Mouse (Mus musculus) limb, embryonic 13.5 days (tissue): ENCODE measurements at regions not wholly inside any gene's neighbourhood (a gene's known extent, or its start where the extent isn't known, plus 50 kb on each side); places are given as distances from the start of the nearest gene placed in this dataset.

Experiments used
- ATAC-seq: fragments of 200-750 bp; cut with Nextera tagmentation; 2 replicates; pipeline ENCODE4 v1.8.0; 2017; ENCODE audit warnings: low read depth, moderate number of reproducible peaks, moderate TSS enrichment; ENCODE audit not compliant: low FRiP score
- H3K27ac ChIP-seq: fragments of 300-500 bp; sonication (generic); 2 replicates; pipeline ENCODE4 v1.5.1; 2015; ENCODE audit warnings: inconsistent platforms, mild to moderate bottlenecking, moderate library complexity
- H3K27me3 ChIP-seq: fragments of 300-500 bp; sonication (generic); 2 replicates; pipeline ENCODE4 v1.6.1; 2015; ENCODE audit warnings: mild to moderate bottlenecking, inconsistent platforms
- H3K36me3 ChIP-seq: fragments of 300-500 bp; sonication (generic); 2 replicates; pipeline ENCODE4 v1.6.1; 2015; ENCODE audit warnings: inconsistent platforms, mild to moderate bottlenecking, moderate library complexity
- H3K4me1 ChIP-seq: fragments of 300-500 bp; sonication (generic); 2 replicates; pipeline ENCODE4 v1.6.1; 2015; ENCODE audit warnings: inconsistent platforms
- H3K4me2 ChIP-seq: fragments of 300-500 bp; sonication (generic); replicated peaks from 2 replicates; pipeline ENCODE4 v1.6.1; 2015; ENCODE audit warnings: inconsistent platforms, mild to moderate bottlenecking, moderate library complexity
- H3K4me3 ChIP-seq: fragments of 300-500 bp; sonication (generic); 2 replicates; pipeline ENCODE4 v1.5.1; 2015; ENCODE audit warnings: moderate library complexity, mild to moderate bottlenecking, inconsistent platforms
- H3K9ac ChIP-seq: fragments of 300-500 bp; sonication (generic); 2 replicates; pipeline ENCODE4 v1.6.1; 2015; ENCODE audit warnings: mild to moderate bottlenecking, inconsistent platforms
- H3K9me3 ChIP-seq: fragments of 300-500 bp; sonication (generic); 2 replicates; pipeline ENCODE4 v1.6.1; 2016; ENCODE audit warnings: inconsistent platforms
- whole genome bisulfite sequencing: fragments of 180-500 bp; shearing (Covaris S2); methylation state at CpG from one replicate; pipeline ENCODE4 v1.1.7; 2015; 5-methylcytosine and 5-hydroxymethylcytosine counted together

DNA sequence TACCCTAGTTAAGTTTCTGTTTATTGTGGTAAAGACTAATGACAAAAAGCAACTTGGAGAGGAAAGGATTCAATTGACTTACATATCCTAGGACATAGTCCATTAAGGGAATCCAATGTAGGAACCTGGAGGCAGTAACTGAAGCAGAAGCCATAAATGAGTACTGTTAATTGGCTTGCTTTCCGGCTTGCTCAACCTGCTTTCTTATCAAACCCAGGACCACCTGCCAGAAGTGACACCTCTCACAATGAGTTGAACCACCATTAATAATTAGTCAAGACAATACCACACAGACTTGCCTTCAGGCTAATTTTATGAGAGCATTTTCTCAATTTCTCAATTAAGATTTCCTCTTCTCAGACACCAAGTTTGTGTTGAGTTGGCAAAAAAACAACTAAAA is 148.8 kb downstream of the Ccser2 start:
- Histone ChIP-seq H3K4me3 (no peak overlapping the region), H3K36me3 (no peaks in the 10 kb centered on the region), H3K4me1 (no peaks in the 10 kb centered on the region), H3K27me3 (no peaks in the 10 kb centered on the region), H3K9me3 (no peaks in the 10 kb centered on the region), H3K9ac (no peak overlapping the region), H3K4me2 (no peak overlapping the region), H3K27ac (no peak overlapping the region)
- ATAC-seq, result no peak
- WGBS, result 56% methylated on average over 1 of the region's 1 CpGs

DNA sequence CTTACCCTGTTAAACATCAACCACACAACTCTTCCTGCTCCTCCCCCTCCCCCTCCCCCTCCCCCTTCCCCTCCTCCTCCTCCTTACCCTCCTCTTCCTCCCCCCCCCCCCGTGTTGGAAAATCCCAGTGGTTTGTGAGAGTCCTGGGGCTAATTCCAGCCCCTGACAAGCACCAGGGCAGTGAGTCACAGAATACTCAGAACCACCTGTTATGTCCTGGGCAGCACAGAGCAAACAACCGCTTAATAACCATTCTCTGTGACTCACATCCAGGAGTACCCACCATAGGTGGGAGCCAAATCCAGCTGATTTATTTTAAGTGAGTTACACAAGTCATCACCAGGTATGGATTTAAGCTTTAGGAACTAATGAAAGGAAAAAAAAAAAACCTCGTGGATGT is 166.2 kb downstream of the Ccser2 start:
- Histone ChIP-seq H3K9ac (no peak overlapping the region), H3K4me3 (no peak overlapping the region), H3K4me1 (no peaks in the 10 kb centered on the region), H3K27ac (no peak overlapping the region), H3K4me2 (no peak overlapping the region), H3K36me3 (no peaks in the 10 kb centered on the region), H3K9me3 (no peaks in the 10 kb centered on the region), H3K27me3 (no peaks in the 10 kb centered on the region)
- no peak for ATAC-seq
- WGBS, result 78% methylated on average over 2 of the region's 3 CpGs

DNA sequence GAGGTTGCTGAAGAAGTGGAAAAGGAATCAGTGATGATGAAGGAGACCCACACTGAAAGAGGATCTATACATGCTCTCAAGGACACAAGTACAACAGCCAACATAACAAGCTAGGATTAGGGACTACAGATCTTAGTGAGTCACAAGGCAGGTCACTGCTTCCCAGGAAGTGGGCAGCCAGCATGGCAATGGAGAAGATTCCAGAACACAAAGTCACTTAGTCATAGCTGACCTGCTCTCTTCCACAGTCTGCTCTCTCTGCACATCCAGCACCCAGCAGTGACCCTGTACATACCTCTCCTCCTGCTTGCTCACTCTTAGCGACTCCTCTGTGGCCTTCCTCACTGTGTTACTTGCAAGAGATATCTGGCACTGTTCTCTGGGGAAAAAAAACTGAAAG is 168.8 kb downstream of the Ccser2 start:
- no peak overlapping the region for H3K4me3 ChIP-seq
- no peaks in the 10 kb centered on the region for H3K36me3 ChIP-seq
- no peak overlapping the region for H3K4me2 ChIP-seq
- no peaks in the 10 kb centered on the region for H3K27me3 ChIP-seq
- H3K27ac ChIP-seq, result no peak overlapping the region
- no peaks in the 10 kb centered on the region for H3K9me3 ChIP-seq
- no peak for ATAC-seq
- no peak overlapping the region for H3K9ac ChIP-seq
- WGBS, result 74% methylated on average over 1 of the region's 1 CpGs
- H3K4me1 ChIP-seq, result no peaks in the 10 kb centered on the region

DNA sequence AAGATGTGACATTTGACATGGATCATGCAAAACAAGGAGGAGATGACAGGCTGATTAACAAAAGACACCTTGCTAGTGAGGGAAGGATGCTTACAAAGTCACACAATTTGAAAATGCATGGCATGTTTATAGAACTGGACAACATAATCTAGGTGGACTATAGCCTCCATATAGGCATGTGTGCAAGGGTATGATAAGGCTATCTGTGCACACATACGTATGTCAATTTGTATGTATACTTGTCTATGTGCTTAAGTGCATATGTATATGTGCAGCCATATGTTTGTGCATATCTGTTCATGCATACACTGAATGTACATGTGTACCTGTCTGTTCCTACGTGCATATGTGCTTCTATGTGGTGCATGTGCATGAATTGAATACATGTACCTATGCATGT is 186.7 kb downstream of the Ccser2 start:
- Histone ChIP-seq H3K4me2 (no peak overlapping the region), H3K9me3 (no peaks in the 10 kb centered on the region), H3K4me1 (no peaks in the 10 kb centered on the region), H3K36me3 (no peaks in the 10 kb centered on the region), H3K27me3 (no peaks in the 10 kb centered on the region), H3K4me3 (no peak overlapping the region), H3K9ac (no peak overlapping the region), H3K27ac (no peak overlapping the region)
- 87% methylated on average over 2 of the region's 2 CpGs for WGBS
- no peak for ATAC-seq

DNA sequence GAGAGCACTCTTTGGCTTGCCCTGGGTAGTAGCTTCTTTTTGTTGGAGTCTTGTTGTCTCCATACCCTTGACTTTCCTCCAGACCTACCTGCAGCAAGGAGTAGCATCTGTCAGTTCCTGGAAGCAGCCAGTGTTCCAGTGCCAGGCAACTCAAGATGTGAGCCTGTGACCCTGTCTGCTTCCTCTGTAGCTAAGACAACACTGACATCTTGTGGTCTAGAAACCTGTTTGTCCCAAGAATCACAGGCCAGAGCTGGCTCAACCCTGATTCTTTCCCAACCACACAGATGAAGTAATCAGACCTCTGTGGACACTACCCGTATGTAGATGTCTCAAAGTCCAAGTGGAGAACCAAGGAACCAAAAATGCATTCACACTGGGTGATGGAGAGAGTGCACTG is 189.6 kb downstream of the Ccser2 start:
- ATAC-seq, result no peak
- WGBS, result 55% methylated on average over 1 of the region's 1 CpGs
- H3K9ac ChIP-seq, result no peak overlapping the region
- H3K27me3 ChIP-seq, result no peaks in the 10 kb centered on the region
- no peaks in the 10 kb centered on the region for H3K9me3 ChIP-seq
- H3K27ac ChIP-seq, result no peak overlapping the region
- no peaks in the 10 kb centered on the region for H3K4me1 ChIP-seq
- no peaks in the 10 kb centered on the region for H3K36me3 ChIP-seq
- no peak overlapping the region for H3K4me2 ChIP-seq
- no peak overlapping the region for H3K4me3 ChIP-seq

DNA sequence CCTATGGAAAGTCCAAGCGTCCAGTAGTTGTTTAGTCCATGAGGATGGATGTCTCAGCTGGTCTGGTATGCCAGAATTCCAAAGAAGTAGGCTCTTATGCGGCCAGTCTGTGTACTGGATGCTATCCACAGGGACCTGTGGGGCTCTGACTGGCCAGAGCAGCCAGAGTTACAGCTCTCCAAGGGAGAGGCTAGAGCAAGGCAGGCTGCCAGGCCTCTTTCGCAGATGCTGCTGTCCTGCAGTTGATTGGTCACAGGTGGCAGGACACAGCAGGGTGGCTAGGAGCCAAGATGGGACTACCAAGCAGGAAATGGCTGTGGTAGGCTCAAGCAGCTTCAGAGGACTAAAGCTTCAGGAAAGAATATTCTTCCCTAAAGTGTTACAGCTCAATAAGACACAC is 194.2 kb downstream of the Ccser2 start:
- Histone ChIP-seq H3K9me3 (no peaks in the 10 kb centered on the region), H3K4me1 (no peaks in the 10 kb centered on the region), H3K27ac (no peak overlapping the region), H3K27me3 (no peaks in the 10 kb centered on the region), H3K9ac (no peak overlapping the region), H3K4me3 (no peak overlapping the region), H3K4me2 (no peak overlapping the region), H3K36me3 (no peaks in the 10 kb centered on the region)
- 49% methylated on average over 3 of the region's 3 CpGs for WGBS
- ATAC-seq, result no peak; the same call in 1 of the 2 replicates

DNA sequence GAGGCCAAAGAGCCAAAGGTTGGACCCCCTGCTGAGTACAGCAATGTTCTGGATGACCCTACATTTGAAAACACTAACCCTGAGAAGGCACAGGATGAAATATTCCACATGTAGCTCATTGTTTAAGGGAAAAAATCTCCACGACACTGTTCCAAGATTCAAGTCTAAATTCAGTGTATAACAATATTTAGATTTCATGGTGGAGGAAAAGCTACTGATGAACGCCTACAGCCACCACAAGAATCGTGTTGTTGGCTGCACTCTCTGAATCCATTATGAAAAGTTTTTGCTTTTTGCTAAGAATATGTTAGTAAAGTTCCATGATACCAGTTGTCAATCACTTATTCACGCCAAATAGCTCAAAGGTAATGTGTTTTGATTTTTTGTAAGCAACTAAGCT is 204.2 kb downstream of the Ccser2 start:
- Histone ChIP-seq H3K4me2 (no peak overlapping the region), H3K27ac (no peak overlapping the region), H3K9ac (no peak overlapping the region), H3K9me3 (no peaks in the 10 kb centered on the region), H3K27me3 (no peaks in the 10 kb centered on the region), H3K4me3 (no peak overlapping the region), H3K36me3 (no peaks in the 10 kb centered on the region), H3K4me1 (no peaks in the 10 kb centered on the region)
- 84% methylated on average over 4 of the region's 4 CpGs for WGBS
- ATAC-seq, result no peak

DNA sequence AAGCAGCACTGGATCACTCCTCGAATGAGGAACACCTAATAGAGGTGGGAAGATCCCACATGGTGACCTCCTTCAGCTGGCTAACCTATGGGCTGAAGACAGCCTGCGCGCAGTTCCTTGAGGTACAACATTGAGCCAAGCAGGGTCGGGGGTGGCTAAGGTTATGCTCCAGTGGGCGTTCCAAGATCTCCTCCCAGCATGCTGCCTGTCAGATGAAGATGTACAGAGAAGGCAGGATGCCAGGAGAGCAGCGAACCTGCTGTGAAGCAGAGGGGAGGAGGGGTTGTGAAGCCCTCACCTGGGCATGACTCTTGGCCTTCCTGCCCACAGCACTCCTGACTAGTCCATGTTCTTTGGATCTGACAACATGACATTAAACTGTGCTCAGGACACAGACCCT is 212.5 kb downstream of the Ccser2 start:
- Histone ChIP-seq H3K36me3 (no peaks in the 10 kb centered on the region), H3K4me3 (no peak overlapping the region), H3K9ac (no peak overlapping the region), H3K27ac (no peak overlapping the region), H3K27me3 (no peaks in the 10 kb centered on the region), H3K9me3 (no peaks in the 10 kb centered on the region), H3K4me2 (no peak overlapping the region), H3K4me1 (no peaks in the 10 kb centered on the region)
- 78% methylated on average over 6 of the region's 6 CpGs for WGBS
- no peak for ATAC-seq

DNA sequence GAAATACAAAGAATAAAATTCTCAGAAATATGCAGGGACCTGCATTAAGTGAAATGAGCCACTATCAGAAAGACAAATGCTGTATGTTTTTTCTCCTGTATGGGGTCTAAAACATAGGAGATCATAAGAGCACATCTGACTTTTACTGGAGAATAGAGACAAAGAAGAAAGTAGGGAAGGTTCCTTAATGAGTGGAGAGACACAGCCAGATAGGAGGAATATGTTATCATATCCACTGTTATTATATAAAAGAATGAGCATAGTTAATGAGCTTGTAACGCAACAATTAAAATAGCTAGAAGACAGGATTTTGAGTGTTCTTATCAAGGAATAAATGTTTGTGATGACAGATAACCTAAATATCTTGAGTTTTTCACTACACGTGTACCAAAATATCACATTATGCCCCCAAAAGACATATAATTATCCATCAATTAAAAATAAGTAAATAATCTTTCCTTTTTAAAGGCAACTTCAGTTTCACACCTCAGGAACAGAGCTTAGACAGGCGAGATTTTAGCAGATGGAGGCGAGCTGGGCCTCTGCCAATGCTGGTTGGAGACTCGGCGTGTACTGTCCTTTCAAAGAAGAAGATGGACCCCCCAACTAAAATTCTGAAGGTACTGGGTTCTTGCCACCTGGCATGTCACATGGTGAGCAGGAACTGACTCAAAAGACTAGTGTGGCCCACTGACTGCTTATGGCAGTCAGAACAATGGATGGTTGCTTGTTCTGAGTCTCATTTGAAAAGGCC is 220.3 kb downstream of the Ccser2 start:
- Histone ChIP-seq H3K27ac (no peak overlapping the region), H3K27me3 (no peaks in the 10 kb centered on the region), H3K36me3 (no peaks in the 10 kb centered on the region), H3K4me2 (no peak overlapping the region), H3K9ac (no peak overlapping the region), H3K4me1 (no peaks in the 10 kb centered on the region), H3K4me3 (no peak overlapping the region), H3K9me3 (no peaks in the 10 kb centered on the region)
- ATAC-seq, result no peak
- 88% methylated on average over 6 of the region's 6 CpGs for WGBS

DNA sequence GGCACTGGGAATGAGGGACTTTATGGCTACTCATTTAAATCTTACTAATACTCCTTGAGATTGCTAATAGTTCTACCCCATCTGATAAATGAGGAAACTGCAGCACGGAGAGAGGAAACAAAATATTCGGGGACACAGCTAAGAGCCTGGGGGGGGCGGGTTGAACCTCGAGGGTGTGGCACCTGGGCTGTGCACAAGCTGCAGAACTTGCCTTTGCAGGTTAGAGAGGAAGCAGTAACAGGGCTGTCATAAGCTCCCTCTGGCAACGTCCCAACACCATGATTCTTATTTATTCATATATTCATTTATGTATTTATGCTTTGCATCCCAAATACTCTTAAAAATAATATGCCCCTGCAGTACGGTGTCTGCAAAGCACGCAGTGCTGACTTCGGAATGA is 237.5 kb downstream of the Ccser2 start:
- Histone ChIP-seq H3K4me1 (no peaks in the 10 kb centered on the region), H3K27me3 (no peaks in the 10 kb centered on the region), H3K9me3 (no peaks in the 10 kb centered on the region), H3K36me3 (no peaks in the 10 kb centered on the region), H3K9ac (no peak overlapping the region), H3K27ac (no peak overlapping the region), H3K4me3 (no peak overlapping the region), H3K4me2 (no peak overlapping the region)
- WGBS, result 79% methylated on average over 8 of the region's 8 CpGs
- ATAC-seq, result no peak

DNA sequence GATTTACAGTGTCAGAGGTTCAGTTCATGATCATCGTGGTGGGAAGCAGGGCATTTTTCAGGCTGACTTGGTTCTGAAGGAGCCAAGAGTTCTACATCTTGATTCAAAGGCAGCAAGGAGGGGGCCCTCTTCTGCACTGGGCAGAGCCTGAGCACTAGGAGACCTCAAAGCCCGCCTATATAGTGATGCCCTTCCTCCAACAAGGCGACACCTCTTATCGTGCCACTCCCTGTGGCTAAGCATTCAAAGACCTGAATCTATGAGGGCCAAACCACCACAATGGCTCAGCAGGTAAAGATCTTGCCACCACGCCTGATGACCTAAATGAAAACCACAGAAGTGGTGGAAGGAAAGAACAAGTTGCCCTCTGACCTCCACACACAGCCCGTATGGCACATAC is 242.5 kb downstream of the Ccser2 start:
- Histone ChIP-seq H3K4me3 (no peak overlapping the region), H3K4me1 (no peaks in the 10 kb centered on the region), H3K27ac (no peak overlapping the region), H3K4me2 (no peak overlapping the region), H3K36me3 (no peaks in the 10 kb centered on the region), H3K9me3 (no peaks in the 10 kb centered on the region), H3K27me3 (no peaks in the 10 kb centered on the region), H3K9ac (no peak overlapping the region)
- no peak for ATAC-seq
- WGBS, result 84% methylated on average over 6 of the region's 6 CpGs

DNA sequence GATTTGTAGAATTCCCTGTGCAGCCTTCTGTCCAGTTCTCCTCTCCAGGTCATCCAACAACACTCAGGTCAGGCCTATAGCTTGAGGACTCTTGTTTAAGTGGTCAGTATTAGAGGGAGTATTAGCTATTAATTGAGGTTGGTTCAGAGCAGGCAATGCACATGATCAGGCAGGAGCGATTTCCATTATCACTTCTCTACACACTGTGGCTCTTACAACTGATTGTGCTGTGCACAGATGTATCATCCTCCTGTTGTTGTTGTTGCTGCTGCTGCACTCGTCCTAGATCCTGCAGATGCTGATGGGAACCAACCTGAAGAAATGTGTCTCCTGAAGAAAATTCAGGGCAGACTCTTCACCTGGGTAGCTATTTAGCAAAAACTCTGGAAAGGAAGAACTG is 252.9 kb downstream of the Ccser2 start:
- H3K4me1 ChIP-seq, result no peaks in the 10 kb centered on the region
- no peaks in the 10 kb centered on the region for H3K27me3 ChIP-seq
- no peak overlapping the region for H3K9ac ChIP-seq
- WGBS, result 78% methylated on average over 2 of the region's 2 CpGs
- no peak for ATAC-seq
- H3K4me3 ChIP-seq, result no peak overlapping the region
- no peaks in the 10 kb centered on the region for H3K9me3 ChIP-seq
- no peak overlapping the region for H3K27ac ChIP-seq
- H3K4me2 ChIP-seq, result no peak overlapping the region
- no peaks in the 10 kb centered on the region for H3K36me3 ChIP-seq

DNA sequence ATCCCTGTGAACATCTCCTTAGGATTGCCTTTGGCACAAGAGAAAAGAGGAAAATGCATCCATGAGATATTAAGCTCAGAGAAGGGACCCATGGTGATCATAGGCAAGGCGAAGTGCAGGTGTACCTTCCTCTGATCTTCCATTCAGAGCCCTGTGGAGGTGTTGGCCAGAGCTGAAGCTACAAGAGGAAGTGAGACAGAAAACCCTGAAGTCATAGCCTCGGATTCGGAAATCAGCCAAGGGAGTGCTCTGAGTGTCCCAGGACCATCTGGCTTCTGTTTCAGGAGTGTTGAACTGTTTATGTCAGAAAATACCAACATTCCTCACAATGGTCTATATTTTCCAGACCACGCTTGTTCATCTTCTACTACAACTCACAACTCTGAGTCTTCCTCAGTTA is 271.6 kb downstream of the Ccser2 start:
- WGBS, result 81% methylated on average over 4 of the region's 4 CpGs
- no peaks in the 10 kb centered on the region for H3K4me1 ChIP-seq
- H3K27ac ChIP-seq, result no peak overlapping the region
- no peak overlapping the region for H3K4me3 ChIP-seq
- ATAC-seq, result no peak
- H3K36me3 ChIP-seq, result no peaks in the 10 kb centered on the region
- H3K4me2 ChIP-seq, result no peak overlapping the region
- H3K9me3 ChIP-seq, result no peaks in the 10 kb centered on the region
- H3K9ac ChIP-seq, result no peak overlapping the region
- H3K27me3 ChIP-seq, result no peaks in the 10 kb centered on the region
